Mouse (Mus musculus): ENCODE measurements around the gene Rab23.

Rab23 gene

DNA sequence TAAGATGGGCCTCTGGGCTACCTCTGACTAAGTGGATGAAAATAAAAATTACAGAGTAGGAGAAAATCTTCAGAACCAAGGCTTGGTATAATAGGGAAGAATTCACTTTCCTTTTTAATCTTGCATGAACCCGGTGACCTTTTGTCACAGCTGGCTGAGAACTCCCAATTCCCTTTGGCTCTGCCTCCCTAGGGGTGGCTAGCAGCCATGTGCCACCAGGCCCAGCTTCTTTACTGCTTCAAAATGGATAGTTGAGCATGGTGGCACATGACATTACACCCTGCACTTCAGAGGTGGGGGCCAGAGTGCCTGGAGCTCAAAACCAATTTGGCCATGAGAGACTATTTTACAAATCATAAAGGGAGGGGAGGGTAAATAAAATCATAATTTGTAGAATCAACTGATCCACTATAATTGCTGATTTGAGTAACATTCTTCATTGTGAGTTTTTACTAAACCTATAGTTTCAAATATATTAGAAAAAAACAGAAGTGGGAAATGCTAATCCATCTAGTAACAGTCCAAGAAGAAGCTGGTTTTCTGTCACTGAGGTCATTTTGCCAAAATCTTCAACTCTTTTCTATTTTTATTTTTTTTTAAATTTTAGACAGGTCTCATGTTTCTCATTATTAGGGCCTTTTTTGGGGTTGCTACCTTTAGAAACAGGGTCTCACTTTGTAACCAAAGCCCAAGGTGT lies 48.6 kb downstream of the Rab23 start:
- DNase-seq (ENCODE audit: low spot score in 2 of 2), result no peak

DNA sequence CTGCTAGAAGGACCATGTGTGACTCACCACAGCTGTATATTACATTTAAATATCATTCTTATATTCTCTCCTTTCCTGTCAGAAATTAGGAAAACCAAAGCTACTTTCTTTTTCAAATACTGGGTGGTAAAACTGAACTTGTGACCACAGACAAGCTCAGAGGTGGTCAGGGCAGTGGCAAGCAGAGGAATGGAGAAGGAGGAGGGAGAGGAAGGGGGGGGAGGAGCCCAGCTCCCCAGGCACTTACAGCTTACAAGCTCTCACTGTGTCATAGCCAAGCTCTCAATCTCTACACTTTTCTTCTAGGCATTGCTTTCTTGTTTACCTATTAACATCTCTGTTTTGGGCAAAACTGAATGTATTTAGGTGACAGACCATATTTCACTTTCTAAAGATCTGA lies 49.1 kb downstream of the Rab23 start:
- DNase-seq (ENCODE audit: low spot score in 2 of 2), result no peak

DNA sequence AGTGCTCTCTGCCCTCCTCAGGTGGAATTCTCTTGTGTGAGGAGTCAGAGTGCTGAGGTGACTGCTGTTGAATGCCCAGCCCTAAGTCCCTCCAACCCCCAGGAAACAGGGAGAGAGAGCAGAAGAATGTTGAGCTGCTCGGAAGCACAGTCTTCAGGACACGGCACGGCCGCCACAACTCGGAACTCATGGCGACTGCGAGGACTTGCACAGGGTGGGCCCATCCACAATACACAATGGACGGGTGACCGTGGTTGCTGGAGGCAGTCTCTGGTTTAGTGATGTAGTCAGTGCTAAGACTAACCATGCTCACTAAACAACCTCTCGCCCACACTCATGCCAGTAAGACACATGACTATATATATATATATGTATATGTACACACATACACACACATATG lies 51.9 kb downstream of the Rab23 start:
- no peak for DNase-seq (ENCODE audit: low spot score in 2 of 2)

DNA sequence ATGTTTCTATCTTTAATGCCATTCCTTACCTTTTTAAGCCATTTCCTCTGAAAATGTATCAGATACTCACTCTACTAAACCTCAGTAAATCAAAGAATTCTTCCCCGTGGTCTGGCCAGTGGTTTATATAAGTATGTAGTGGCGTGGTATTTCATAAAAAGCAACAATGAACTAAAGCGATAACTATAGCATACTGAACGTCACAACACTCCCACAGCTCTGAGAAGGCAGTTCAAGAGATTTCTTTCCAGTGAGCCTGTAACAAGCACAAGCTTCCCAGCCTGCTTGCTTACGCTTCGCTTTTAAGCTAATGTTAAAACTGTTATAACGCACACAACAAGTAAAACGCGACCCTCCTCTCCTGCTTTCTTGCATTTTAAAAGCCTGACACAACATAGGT lies 52.4 kb downstream of the Rab23 start:
- no peak for DNase-seq (ENCODE audit: low spot score in 2 of 2)

DNA sequence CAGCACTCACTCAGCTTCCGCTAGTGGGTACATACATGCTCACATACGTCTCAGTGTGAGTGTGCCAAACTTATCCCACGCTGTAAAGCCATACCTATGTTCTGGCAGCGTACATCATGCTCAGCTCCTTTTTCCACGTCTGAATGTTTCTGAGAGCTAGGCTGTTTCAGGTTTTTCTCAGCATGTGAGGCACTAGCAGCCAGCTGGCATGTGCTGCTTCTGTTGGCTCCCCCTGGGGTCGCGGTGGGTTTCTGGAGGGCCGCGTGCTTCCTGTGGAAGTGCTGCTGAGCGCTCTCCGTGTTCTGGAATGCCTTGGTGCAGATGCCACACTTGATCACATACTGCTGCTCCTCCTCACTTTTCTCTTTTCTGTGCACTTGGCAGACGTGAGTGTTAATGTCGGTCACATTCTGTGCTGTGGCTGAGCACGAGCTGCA lies 56.5 kb downstream of the Rab23 start:
- DNase-seq (ENCODE audit: low spot score in 2 of 2), result no peak

DNA sequence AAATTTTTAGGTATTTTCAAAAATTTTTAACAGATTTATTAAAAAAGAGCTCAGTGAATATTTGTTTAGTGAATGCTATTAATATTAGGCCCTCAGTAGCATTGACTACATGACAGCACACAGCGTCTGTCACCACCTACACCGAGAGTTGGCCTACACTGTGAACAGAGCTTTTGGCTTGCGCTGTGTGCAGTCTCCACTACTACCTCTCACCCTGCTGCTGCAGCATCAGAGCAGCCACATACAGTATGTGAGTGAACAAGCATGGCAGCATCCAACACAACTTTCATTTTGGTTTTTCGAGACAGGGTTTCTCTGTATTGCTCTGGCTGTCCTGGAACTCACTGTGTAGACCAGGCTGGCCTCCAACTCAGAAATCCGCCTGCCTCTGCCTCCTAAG lies 64.9 kb downstream of the Rab23 start:
- no peak for DNase-seq (ENCODE audit: low spot score in 2 of 2)

DNA sequence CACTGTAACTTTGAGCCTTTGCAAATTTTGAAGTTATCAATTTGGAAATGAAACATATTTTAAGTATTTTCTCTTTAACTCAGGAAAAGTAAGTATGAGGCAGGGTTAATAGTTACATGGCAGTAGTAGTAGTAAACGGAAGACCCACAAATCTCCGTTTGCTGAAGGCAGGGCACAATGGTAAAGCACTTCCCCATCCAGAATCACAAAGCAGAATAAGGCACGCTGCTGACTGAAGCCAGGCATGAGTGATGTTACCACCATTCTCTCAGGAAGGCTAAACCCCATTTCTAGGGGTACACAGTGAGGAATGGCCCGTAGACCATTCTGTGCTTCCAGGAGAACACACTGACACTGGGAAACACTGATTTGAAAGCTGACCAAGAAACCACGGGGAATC lies 68.4 kb downstream of the Rab23 start:
- DNase-seq (ENCODE audit: low spot score in 2 of 2), result no peak

DNA sequence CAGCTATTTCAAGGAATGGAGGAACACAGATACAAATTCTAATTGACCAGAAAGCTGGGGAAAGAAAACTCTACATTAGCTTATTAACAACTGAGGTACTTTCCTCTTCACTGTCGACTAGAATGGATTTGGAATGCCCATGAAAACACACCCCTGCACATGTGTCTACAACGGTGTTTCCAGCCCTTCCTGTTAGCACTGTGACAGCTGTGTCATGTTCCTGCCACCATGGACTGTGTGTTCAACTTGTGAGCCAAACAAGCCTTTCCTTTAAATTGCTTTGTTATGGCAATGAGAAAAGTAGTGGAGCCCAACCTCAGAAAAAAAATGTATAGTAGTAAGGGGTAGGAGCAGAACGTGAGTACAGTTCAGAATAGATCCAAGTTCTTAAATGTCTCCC lies 68.8 kb downstream of the Rab23 start:
- no peak for DNase-seq (ENCODE audit: low spot score in 2 of 2)

All from spleen, postnatal 14 days (tissue).